Mouse (Mus musculus) liver, postnatal 0 days (tissue): ENCODE measurements around the gene Anxa11.
"Not testable (repeated sequence)": the region's sequence is repeated elsewhere in the genome, so short reads cannot be mapped to it uniquely, and the experiment has no call there.

Experiments used
- CTCF ChIP-seq: sonication (generic); IDR thresholded peaks from 2 replicates; pipeline ENCODE4 v1.5.1; 2016; ENCODE audit warnings: antibody characterized with exemption, low read depth
- EP300 ChIP-seq: IDR thresholded peaks from 2 replicates; pipeline ENCODE4 v1.6.1; 2016; ENCODE audit warnings: antibody characterized with exemption, low read depth, mild to moderate bottlenecking

- TF ChIP-seq CTCF, EP300: not testable (repeated sequence)
Observed at GRCm38 (mm10) chr14:25894566-25894965, 52.6 kb downstream of the Anxa11 start.
